Mouse (Mus musculus): ENCODE measurements at regions not wholly inside any gene's neighbourhood (a gene's known extent, or its start where the extent isn't known, plus 50 kb on each side); places are given as distances from the start of the nearest gene placed in this dataset.

GRCm38 (mm10) chr2:171620253-171620652 lies 423.0 kb downstream of the Cbln4 start:
- TF ChIP-seq CTCF (IDR thresholded peaks at IDR 0.05; ENCODE audit: borderline replicate concordance, insufficient read depth, low read length) (no peak), POLR2A (IDR thresholded peaks at IDR 0.05; ENCODE audit: low read depth, low read length) (no peak)
